Mouse (Mus musculus) kidney, postnatal 25 days (tissue): ENCODE data around the gene Plscr3.

ENCODE experiments used
- DNase-seq, 2 experiments: peaks; one replicate each; pipeline ENCODE4 v3.0.0; 2021; ENCODE audit warnings: mixed read lengths in 2 of 2

Gene Plscr3

DNA sequence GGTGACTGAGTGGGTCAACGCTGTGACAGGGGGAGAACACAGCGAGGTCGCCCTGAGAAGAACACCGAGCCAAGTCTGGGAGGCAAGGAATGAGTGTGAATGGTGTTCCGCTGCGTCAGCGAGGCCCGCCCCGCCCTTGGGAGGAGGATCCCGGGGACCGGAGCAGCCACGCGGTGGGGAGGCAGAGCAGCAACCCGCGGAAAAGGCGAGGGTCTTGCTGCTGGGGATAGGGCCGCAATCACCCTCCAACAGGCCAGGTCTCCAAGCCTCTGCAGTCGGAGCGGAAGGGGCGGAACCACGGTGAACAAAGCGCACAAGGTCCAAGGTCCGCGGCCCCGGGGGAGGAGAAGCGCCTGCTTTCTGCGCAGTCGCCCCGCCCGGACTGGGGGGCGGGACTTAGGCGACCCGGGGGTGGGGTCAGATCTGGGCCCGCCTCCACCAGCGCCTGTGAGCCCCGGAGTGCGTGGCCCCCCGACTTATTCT, at the start of gene Plscr3:
Plscr3 (plus strand) TSS at position 179 of the 483 bp plus-strand sequence.
- peak; percentile 95 to 97 for DNase-seq

DNA sequence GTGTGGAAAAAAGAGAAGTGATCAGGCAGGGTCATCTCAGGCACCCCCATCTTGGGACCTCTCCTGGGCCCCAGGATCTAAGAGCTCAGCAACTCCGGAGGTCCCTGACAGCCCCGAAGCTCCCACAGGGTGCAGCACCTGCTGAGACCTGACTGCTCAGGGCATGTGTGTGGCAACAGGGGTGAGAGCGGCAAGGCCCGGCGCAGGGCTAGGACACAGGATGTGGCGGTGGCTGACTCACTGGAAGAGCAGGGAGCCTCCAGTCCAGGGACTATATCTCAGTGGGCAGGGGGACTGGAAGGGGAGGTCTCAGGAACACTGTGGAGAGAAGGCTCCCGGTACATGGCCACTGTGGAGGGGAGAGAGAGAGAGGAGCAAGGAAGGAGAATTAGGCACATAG, 48.3 kb upstream of the Plscr3 start:
- no peak for DNase-seq

DNA sequence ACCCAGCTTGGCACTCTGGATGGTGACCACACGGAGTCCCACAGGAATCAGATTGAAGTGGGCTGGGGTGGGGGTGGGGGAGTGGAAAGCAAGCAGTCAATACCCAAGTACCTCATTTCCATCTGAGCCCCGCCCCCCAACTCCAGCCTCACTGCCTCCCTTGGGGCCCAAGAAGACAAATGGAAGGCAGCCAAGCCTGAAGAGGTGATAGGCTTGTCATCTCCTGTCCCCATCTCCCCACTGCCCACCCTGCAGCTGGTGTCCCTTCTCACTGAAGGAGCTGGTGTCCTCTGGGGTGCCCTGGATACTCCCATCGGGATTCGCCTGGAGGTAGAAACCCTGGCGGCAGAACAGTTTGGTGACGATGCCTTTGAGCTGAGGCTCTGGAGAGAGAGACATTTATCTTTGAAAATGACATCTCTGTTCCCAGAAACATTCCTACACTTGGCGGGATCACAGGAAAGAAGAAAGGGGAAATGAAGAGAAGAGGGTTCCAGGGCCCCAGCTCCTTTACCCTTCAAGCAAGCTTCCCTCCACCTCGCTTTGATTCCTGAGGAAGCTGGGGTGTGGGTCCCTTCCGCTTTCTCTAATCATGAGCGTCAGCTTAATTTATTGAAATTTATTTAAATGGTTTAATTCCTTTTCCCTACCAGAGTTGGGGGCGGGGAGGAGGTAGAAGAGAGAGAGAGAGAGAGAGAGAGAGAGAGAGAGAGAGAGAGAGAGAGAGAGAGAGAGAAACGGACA, 46.6 kb upstream of the Plscr3 start:
- DNase-seq, result no peak

DNA sequence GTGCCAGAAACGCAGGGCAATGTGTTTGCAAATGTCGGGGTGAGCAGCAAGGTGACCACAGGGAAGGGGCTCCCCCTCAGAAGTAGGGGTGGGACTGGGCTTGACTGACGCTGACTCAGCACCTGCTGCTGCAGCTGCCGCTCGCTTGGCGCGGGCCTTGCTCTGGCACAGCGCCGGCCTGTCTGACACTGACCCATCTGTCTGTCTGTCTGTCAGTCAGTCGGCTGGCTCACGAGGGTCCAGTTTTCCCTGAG, 46.1 kb upstream of the Plscr3 start:
- no peak for DNase-seq

DNA sequence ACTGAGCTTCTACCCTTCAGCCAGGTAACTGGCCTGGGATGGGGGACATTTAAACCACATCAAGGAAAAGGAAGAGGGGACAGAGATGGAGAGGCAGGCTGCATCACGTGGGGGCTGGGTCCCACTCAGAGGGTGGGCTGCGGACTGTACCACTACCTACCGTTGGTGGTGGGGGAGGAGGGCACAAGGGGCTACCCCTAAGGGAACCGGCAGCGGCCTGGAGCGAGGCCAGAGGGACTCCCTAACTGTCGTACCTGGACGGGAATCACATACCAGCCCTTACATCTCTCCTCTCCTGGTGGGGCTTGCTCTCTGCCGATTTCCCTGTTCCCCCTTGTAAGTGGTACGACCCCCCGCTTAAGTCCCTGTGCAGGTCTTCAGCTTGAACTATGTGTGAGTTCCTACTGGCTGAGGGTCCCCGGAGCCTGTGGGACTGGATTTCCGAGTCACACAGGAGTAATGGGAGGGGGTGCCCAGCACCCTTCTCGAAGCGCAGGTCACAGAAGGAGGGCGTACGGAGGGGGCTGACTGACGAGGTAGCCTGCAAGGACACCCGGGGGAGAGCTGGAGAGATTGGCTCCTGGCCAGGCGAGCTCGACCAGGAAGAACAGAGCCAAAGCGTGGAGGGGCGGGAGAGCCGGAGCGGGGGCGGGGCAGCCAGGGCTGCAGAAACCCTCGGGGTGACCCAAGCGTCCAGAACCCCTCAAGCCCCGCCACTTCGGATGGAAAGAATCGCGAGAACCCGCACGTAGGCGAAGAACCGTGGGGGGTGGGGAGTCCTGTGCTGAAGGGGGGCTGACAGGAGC, 45.6 kb upstream of the Plscr3 start:
- DNase-seq, result peak; percentile 70 to 81

DNA sequence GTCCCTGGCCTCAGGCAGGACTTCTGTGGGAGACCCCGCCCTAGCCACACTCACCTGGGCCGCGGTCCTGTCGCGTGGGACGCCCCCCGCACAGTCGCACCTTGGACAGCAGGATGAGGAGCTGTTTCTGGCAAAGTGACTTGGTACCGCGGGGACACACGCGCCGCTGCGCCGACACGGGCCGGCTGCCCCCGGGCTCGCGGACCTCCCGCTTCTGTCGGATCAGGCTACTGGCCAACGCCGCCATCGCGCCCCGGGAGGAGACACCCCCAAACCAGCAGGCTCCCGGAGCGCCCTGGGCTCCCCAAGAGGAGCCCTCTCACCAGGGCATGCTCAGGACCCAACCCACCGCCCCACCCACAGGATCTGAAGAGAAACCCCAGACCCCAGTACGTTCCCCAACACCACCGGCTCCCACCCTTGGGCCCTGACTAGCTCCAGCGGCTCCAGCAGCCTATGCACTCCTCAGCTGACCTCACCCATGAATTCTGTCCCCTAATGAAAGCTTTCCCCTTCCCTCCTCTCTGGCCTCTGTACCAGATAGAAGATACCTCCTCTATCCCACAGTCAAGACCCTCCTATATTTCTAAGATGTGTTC, 44.7 kb upstream of the Plscr3 start, which contains the start of gene Fgf11:
Fgf11 (minus strand) TSS at position 479 of the 599 bp plus-strand sequence.
- DNase-seq, result no peak

DNA sequence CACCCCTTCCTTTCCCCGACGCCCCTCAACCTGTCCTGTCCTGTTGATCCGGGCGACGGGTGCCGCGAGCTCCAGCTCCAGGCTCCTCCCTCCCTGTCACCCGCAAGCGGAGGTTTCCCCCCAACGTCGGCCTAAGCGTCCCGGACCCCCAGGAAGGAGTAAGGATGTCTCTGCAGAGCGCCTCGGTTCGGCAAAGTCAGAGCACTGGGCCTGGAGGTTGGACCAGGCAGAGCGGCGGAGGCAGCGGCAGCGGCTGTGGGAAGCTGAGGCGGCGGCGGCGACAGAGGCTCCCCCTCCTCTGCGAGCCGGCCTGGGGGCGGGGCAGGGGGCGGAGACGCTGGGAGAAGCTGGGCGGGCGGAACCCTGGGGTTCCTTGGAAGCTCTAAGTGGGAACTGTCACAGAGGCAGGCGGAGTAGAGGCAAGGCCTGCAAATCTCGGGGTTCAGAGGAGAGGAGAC, 43.5 kb upstream of the Plscr3 start:
- peak; percentile 86 to 92 for DNase-seq

DNA sequence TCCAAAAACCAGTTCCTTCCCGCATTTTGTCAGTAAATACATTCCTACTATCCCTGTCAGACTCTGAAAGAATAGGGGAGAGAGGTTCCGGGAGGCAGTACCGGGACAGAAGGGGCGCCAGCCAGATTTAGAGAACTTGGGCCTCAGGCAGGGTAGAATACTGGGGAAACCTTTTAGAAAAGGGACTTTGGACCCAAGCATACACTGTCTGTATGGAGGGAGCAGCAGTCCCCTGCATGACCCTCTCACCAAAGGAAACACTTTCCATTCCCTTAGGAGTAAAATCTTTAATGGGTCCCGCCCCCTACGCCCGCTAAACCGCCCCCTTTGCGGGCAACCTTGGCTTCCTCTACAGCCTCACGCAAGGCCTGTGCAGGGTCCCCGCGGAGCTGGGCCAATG, 42.8 kb upstream of the Plscr3 start:
- no peak for DNase-seq

DNA sequence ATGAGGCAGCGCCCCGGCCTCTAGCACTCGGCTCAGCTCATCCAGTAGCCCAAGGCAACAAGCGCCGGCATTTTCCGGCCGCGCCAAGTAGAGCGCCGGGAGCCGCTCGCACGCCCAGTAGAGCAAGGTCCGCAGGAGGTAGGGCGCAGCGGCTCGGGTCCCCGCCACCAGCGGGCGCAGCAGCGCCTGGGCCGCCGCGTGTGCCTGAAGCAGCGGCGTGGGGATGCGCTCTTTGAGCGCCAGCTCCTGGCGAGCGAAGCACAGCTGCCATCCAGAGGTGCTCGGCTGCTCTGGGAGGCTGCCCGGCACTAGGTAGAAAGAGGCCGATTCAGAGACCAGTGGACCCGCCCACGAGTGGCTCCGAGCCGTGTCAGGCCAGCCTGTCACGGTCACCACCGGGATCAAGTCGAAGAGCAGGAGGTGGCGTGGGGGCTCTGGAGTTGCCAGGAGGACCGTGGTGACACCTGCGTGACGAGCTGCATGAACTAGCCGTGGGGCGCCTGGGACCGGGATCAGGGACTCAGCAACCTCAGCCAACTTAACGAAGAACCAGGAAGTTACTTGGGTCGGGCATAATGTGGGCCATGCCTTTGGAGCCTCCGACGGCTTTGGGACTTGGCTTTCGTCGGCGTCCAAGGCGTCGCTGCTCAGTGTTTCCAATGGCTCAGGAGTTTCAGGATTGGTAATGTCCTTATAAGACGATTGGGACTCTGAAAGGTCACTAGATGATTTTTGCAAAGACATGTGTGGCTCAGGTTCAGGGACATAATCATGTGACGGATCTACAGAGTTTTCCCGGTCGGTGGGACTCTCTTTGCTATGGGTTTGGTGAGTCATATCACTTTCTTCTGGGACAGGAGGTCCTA, 42.2 kb upstream of the Plscr3 start:
- peak; percentile 81 to 91 for DNase-seq

DNA sequence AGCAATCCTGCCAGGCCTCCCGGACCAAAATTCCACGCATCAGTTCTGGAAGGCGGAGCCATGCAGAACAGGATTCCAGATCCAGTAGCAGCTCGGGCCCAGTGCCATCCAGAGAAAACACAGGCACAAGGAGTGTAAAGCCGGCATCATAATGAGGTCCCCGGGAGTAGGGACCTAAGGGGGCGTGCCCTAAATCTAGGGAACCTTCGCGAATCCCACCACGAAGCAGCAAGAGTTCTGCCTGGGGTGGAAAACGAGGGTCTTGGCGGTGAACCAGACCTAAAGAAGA, 41.6 kb upstream of the Plscr3 start:
- peak; percentile 68 to 71 for DNase-seq

DNA sequence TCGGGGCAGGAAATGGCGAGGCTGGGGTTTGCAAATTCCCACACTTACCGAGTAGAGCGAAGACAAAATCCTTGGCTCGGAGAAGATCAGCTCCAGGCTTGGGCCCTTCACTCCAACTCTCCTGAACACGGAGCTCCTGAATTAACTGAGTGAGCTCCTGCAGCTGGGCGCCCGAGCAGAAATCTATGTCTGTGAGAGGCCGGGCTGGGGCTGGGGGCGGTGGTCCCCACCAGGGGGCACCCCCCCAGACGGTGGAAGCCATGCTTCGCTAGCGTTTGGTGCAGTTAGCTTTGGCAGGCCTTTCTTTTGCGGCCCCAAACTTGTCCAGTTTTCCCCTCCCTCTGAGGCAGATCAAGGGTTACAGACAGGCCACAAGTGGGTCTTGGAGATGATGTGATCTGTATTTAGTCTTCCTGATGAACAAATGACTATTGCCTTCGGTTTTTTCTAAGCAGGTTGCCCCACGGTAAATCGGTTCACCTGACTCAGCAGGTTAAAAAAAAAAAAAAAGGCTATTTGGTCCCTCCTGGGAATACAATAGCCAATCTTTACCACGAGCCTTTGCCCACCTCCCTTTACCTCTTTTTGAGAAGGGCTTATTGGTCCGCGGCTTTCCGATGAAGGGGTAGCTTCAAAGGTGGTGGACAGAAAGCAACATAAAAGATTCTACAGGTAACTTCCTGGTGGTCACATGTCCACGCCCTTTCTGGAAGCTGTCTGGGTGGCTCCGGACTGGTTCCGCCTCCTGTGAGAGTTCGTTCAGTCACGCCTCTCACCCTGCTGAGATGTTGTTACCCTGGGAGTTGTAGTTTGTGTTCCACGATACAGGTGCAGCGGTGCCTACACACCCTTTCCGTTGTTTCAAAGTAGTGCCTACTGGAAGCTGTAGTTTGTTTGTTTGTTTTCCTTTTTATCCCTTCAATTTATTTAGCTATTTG, 40.9 kb upstream of the Plscr3 start, which contains the start of gene Tmem102:
Tmem102 (minus strand) TSS at position 653 of the 938 bp plus-strand sequence.
- DNase-seq, result peak; percentile 81 to 93

DNA sequence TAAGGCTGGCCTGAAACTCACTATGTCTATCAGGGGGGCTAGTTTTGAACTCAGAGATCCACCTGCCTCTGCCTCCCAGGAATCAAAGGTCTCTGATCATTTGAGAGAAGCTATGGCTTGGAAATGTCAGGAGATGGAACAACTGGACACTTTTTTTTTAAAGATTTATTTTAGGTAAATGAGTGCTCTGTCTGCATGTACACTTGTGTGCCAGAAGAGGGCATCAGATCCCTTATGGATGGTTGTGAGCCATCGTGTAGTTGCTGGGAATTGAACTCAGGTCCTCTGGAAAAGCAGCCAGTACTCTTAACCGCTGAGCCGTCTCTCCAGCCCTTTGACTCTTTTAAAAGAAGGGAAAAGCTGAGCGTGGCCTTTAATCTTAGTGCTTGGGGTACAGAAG, 39.8 kb upstream of the Plscr3 start:
- no peak for DNase-seq

DNA sequence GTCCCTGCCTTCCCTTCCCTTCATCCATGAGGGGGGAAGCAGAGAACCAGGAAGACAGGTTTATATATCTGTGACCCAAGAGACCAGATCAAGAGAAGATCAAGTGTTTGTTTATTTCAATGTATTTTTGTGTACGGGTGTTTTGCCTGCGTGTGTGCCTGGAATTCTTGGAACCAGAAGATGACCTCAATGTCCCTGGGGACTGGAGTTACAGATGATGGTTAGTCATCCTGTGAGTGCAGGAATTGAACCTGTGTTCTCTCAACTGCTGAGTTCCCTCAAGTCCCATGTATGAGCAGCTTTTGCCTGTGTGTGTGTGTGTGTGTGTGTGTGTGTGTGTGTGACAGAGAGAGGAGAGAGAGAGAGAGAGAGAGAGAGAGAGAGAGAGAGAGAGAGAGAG, 38.5 kb upstream of the Plscr3 start:
- no peak for DNase-seq

DNA sequence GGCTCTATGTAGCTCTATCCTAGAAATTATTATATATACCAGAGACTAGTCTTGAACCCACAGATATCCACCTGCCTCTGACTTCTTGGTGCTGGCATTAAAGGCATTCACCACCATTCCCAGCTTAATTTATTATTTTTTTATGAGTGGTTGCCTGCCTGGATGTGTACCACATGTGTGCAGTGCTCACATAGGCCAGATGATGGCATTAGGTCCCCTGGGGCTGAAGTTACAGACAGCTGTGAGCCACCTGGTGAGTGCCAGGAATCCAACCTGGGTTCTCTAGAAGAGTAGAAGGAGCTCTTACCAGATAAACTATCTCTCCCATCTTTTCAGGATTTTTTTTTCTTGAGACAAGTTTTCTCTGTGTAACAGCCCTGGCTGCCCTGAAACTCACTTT, 35.9 kb upstream of the Plscr3 start:
- DNase-seq, result no peak

DNA sequence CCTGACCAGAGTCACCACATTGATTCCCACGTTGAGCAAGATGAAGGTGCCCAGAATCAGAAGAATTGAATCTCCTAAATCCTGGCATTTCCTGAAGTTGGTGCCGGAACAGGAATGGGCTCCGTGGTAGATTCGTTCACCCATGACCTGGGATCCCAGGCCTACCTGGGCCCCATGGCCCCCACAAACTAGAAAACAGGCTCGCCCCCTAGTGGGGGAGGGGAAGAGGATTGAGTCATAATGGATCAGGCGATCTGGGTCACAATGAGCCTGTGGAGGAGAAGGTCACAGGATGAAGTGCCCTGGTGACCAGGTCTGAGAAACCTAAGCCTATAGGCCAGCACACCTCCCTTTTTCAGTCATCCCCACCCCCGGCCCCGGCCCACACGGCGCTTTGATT, 31.0 kb upstream of the Plscr3 start, which contains the start of gene Gm39566:
Gm39566 (minus strand) TSS at position 144 of the 400 bp plus-strand sequence.
- DNase-seq, result no peak

DNA sequence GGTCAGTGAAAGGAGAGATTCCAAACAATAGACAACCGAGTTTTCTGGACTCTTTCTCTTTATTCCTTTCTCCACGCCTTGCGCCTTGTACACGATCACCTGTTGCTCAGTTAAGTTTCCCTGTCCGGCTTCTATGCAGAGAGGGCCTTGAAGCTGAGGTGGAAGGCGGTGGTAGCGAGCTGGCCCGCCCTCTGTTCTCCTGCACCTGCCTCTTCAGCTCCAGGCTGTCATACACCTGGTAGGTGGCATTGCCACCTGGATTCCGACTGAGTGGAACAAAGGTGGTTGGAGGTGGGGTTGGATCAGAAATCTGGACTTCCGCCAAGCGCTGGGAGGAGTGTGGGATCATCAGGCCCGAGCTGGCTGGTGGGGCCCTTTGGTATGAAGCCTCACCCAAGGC, 29.7 kb upstream of the Plscr3 start:
- DNase-seq, result no peak

DNA sequence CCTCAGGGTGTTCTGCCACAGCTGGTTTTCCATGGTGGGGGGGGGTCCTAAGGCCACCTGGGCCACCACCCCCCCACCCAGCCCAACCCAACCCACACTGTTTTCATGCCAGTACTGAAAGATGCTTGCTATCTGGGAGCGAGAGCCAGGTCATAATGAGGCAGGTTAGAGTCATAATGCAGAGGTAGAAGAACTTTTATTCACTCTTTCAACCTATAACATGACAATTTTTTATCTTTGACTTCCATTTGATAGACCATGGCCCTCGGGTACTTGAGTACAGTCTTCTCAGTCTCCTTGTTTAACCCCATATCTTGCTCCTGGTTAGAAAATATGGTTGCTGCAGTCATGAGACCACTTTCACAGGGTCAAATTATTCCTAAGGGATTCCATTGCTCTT, 27.8 kb upstream of the Plscr3 start, which contains the start of gene Spem2:
Spem2 (minus strand) TSS at position 101 of the 400 bp plus-strand sequence.
- no peak for DNase-seq

DNA sequence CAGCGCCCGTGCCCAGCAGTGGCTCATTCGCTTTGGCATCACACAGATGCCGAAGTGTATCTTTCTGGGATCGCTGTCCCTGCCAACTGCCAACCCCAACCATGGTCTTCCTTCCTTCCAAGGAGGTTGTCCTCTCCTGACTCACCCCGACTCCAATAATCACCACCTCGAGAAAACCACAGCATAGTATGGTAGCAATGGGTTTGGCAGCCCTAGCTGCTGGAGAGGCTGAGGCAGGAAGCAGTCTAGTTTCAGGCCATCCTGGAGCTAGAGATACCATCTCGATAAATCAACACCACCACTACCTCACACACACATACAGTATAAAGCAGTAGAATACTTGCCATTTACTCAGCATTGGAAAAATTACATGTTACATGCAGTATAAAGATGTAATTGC, 27.3 kb upstream of the Plscr3 start:
- DNase-seq, result no peak

DNA sequence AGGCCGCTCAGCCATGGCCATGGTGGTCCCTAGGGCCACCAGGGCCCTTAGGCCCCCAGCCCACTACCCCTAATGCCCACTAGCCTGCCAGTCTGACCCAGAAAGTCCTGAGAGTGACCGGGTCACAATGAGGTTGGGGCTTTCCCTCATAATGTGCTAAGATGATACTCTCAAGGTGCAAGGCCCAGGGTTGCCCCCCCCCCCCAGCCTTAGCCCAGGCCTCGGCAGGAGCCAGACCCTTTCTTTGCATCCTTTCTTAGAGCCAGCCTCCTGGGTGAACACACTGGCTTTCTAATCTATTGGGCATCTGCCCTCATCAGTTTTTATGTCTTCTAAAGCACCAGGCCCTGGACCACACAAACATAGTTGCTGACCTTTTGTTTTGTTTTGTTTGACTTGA, 24.1 kb upstream of the Plscr3 start, which contains the start of gene Spem1:
Spem1 (minus strand) TSS at position 101 of the 400 bp plus-strand sequence.
- no peak for DNase-seq

DNA sequence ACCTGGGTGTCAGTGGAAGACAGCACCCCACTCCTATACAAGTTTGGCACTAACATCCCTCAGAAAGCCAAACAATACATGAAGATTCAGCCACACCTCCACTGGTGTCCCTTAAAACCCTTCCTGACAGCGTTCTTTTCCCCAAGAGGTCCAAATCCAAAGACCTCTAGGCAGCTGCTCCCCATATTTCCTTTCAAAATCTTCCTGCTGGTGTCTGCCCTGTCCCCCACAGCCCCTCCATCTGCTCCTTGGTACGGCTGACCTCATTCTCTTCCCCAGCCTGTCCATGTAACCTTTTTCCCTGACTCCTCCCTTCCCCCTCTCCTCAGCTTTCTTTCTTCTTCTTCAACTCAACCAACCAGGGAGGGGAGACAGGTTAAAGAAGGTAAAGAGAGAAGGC, 22.7 kb upstream of the Plscr3 start:
- no peak for DNase-seq

DNA sequence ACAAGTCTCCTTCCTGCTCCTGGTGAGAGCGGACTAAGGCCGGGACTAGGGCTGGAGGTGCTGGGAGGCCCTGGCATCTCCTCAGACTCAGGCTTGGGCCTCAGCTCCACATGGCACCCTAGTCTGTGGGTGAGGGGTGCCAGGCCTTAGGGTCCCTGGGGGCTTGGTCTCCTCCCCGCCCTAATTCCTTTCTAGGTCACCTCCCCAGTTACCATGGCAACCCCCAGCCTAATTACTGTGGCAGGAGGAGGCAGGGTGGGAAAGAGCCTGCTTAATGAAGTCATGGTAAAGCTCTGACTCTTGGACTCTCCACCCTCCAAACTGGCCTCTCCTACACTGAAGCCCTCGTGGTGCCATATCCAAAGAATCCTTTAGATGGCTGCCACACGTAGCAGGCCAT, 17.3 kb upstream of the Plscr3 start:
- DNase-seq, result no peak
